Mouse (Mus musculus) forelimb bud, embryonic 11.5 days (tissue): ENCODE measurements around the gene Ulk4.

Source experiments
- DNase-seq: peaks from one replicate; pipeline ENCODE4 v3.0.0-alpha.2; 2012; ENCODE audit warnings: low read depth, low spot score

The Ulk4 gene

GRCm38 (mm10) chr9:121277118-121278060 lies at the start of gene Ulk4:
TSS of gene Ulk4 (minus strand) at chr9:121277197.
- peak; percentile 93 for DNase-seq

GRCm38 (mm10) chr9:121322034-121322433 lies 45.0 kb upstream of the Ulk4 start:
- DNase-seq = no peak

- no peak for DNase-seq
Measured at GRCm38 (mm10) chr9:121321118-121321517, 44.1 kb upstream of the Ulk4 start.

GRCm38 (mm10) chr9:121320433-121320832 lies 43.4 kb upstream of the Ulk4 start:
- DNase-seq = no peak

- peak; percentile 79 for DNase-seq
Measured at GRCm38 (mm10) chr9:121319323-121319966, 42.4 kb upstream of the Ulk4 start.

GRCm38 (mm10) chr9:121316621-121317405 lies 39.8 kb upstream of the Ulk4 start:
- DNase-seq = no peak

- DNase-seq = no peak
Measured at GRCm38 (mm10) chr9:121315901-121316595, 39.1 kb upstream of the Ulk4 start.

- DNase-seq = no peak
Measured at GRCm38 (mm10) chr9:121314541-121315152, 37.6 kb upstream of the Ulk4 start.

- peak; percentile 84 for DNase-seq
Measured at GRCm38 (mm10) chr9:121313656-121314374, 36.8 kb upstream of the Ulk4 start.

GRCm38 (mm10) chr9:121312237-121312891 lies 35.4 kb upstream of the Ulk4 start:
- peak; percentile 62 for DNase-seq

GRCm38 (mm10) chr9:121311846-121312236 lies 34.8 kb upstream of the Ulk4 start:
- DNase-seq = no peak

- no peak for DNase-seq
Measured at GRCm38 (mm10) chr9:121310501-121310900, 33.5 kb upstream of the Ulk4 start.

- no peak for DNase-seq
Measured at GRCm38 (mm10) chr9:121309287-121309686, 32.3 kb upstream of the Ulk4 start.

- no peak for DNase-seq
Measured at GRCm38 (mm10) chr9:121305456-121305855, 28.5 kb upstream of the Ulk4 start.

- no peak for DNase-seq
Measured at GRCm38 (mm10) chr9:121304520-121304919, 27.5 kb upstream of the Ulk4 start.

- DNase-seq = no peak
Measured at GRCm38 (mm10) chr9:121303748-121304147, 26.8 kb upstream of the Ulk4 start.

GRCm38 (mm10) chr9:121303086-121303485 lies 26.1 kb upstream of the Ulk4 start:
- no peak for DNase-seq

- DNase-seq = no peak
Measured at GRCm38 (mm10) chr9:121302543-121302942, 25.5 kb upstream of the Ulk4 start.

- DNase-seq = no peak
Measured at GRCm38 (mm10) chr9:121301041-121301920, 24.3 kb upstream of the Ulk4 start.
